Mouse (Mus musculus): ENCODE measurements around the gene Cabp7.

DNA sequence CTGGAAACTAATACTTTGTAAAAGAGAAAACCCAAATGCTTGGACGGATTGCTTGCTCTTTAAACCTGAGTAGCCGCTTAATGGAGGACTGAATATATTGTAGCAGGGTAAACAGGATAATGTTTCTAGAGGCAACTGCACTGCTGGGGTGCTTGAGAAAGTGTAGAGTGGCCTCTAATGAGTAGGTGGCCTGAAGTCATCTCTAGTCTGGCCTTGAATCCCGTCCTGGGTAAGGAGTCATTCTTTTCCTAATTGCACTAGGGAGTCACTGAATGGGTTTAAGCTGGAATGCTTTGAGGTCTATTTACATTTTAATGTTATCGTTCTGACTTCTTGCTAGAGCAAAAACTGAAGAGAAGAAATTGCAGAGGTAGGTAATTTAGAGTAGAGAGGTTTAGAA lies 41.4 kb downstream of the Cabp7 start:
- TF ChIP-seq CTCF (IDR thresholded peaks at IDR 0.05; ENCODE audit: low read depth, low read length): no peak
- no peak for TF ChIP-seq POLR2AphosphoS5 (IDR thresholded peaks at IDR 0.05; ENCODE audit: insufficient replicate concordance, low read depth, low read length)
- TF ChIP-seq GATA1 (IDR thresholded peaks at IDR 0.05; ENCODE audit: borderline replicate concordance, low read length): no peak

Data from G1E (cell line).